Comparison of ENCODE assay signal across 19 mouse cellular contexts in the genomic region with DNA sequence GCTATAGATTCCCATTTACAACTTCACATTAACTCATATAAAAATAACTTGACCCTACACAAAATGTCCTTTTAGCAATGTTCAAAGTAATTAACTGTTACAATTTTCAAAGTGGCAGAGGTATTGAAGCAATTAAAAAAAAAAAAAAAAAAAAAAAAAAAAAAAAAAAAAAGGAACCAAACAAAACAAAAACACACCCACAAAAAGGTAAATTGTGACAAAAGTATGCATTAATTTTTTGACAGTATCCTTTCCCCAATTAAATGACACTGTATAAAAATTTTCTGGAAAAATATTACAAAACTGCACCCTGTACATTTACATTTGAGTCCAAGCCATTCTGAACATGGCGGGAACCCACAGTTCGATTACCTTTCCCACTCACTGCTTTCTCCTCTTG. TPM values are rescaled to one million over a fixed set of nuclear protein-coding genes. Genes with fewer than 3 reads are reported as not detected.
"Had no signal": no experiment of that assay in that cellular context is flagged by ENCODE, and none has a peak within 500 bp of the region (broad histone marks: within the 10 kb centered on the region; RNA-seq: fewer than 3 reads in every experiment).

No protein-coding gene starts in this region.

- H3K9ac ChIP-seq: neural tube, embryonic 12.5 days; neural tube, embryonic 13.5 days; neural tube, embryonic 15.5 days; stomach, embryonic 15.5 days had no signal

- H3K27me3 ChIP-seq: neural tube, embryonic 12.5 days; neural tube, embryonic 13.5 days; neural tube, embryonic 15.5 days; stomach, embryonic 15.5 days had no signal

- H3K9me3 ChIP-seq: neural tube, embryonic 12.5 days; neural tube, embryonic 13.5 days; neural tube, embryonic 15.5 days; stomach, embryonic 15.5 days had no signal

- H3K27ac ChIP-seq: neural tube, embryonic 12.5 days; neural tube, embryonic 13.5 days; neural tube, embryonic 15.5 days; stomach, embryonic 15.5 days; stomach, postnatal 0 days had no signal

- DNase-seq: retina, postnatal 1 day; right cerebral cortex, adult 18-20 months; right cerebral cortex, postnatal 14 days; right cerebral cortex, postnatal 25 days; right cerebral cortex, postnatal 4 days; spleen, adult 18-20 months; thymus, adult 18-20 months; thymus, adult 2 months; thymus, postnatal 14 days; thymus, postnatal 25 days; thymus, postnatal 36 days; thymus, postnatal 4 days had no signal

- H3K4me2 ChIP-seq: neural tube, embryonic 12.5 days; neural tube, embryonic 13.5 days; neural tube, embryonic 15.5 days; stomach, embryonic 15.5 days had no signal

- H3K4me1 ChIP-seq: neural tube, embryonic 12.5 days; neural tube, embryonic 13.5 days; neural tube, embryonic 15.5 days; stomach, embryonic 15.5 days had no signal

- H3K4me3 ChIP-seq: neural tube, embryonic 12.5 days; neural tube, embryonic 13.5 days; neural tube, embryonic 15.5 days; stomach, embryonic 15.5 days had no signal

RNA-seq across cellular contexts. Expression of a gene that starts 26.8 kb away (rescaled TPM):
- polyA plus RNA-seq: small intestine, adult 2 months; spleen, adult 2 months had no signal
